Mouse (Mus musculus) CH12.LX (cell line): Measurements from ENCODE around the gene Slc2a5. TPM values are rescaled to one million over a fixed set of nuclear protein-coding genes. Genes with fewer than 3 reads are reported as not detected.

Experiments used
- DNase-seq: peaks from one replicate; pipeline ENCODE4 v3.0.0-alpha.2; 2013; ENCODE audit errors: extremely low read depth
- H3K27ac ChIP-seq: 2 replicates; pipeline ENCODE4 v1.5.1; 2012; ENCODE audit warnings: low read depth, mild to moderate bottlenecking, control low read depth, moderate library complexity; ENCODE audit not compliant: insufficient read depth
- H3K27me3 ChIP-seq: replicated peaks from 2 replicates; pipeline ENCODE3; 2012; ENCODE audit warnings: inconsistent platforms
- H3K36me3 ChIP-seq, 2 experiments: replicated peaks in 1 of 2; 2 replicates each; pipeline versions ENCODE3 to v1.6.1; 2012; ENCODE audit warnings: inconsistent platforms in 1 of 2, low read length in 1 of 2, mild to moderate bottlenecking in 1 of 2, mixed read lengths in 1 of 2, moderate library complexity in 1 of 2; ENCODE audit not compliant: control insufficient read depth in 1 of 2, insufficient read depth in 1 of 2
- H3K4me1 ChIP-seq, 2 experiments: 2 replicates each; pipeline ENCODE4 v1.6.1; 2012; ENCODE audit warnings: inconsistent platforms in 1 of 2, moderate library complexity in 1 of 2; ENCODE audit not compliant: insufficient read depth in 2 of 2, control insufficient read depth in 1 of 2
- H3K4me2 ChIP-seq: 2 replicates; pipeline ENCODE4 v1.6.1; 2012; ENCODE audit warnings: low read depth, mild to moderate bottlenecking, control low read depth; ENCODE audit not compliant: poor library complexity, insufficient read depth, severe bottlenecking
- H3K4me3 ChIP-seq, 3 experiments: fragments of 150-350 bp in 1 of 3; sonication (generic) in 1 of 3; replicated peaks in 1 of 3; 2 replicates each; pipeline versions ENCODE3 to v1.5.1; 2011 to 2012; ENCODE audit warnings: low read depth in 2 of 3, low read length in 2 of 3, mild to moderate bottlenecking in 2 of 3, moderate library complexity in 2 of 3, control low read depth in 1 of 3, improper control_type of control experiment in 1 of 3, inconsistent platforms in 1 of 3, mixed read lengths in 1 of 3; ENCODE audit not compliant: poor library complexity in 1 of 3
- H3K79me2 ChIP-seq: replicated peaks from 2 replicates; pipeline ENCODE4 v1.6.1; 2012; ENCODE audit warnings: mild to moderate bottlenecking, moderate library complexity; ENCODE audit not compliant: control insufficient read depth, poor library complexity, insufficient read depth, severe bottlenecking; ENCODE audit errors: extremely low read depth
- H3K9ac ChIP-seq: 2 replicates; pipeline ENCODE4 v1.6.1; 2012; ENCODE audit warnings: low read depth, mild to moderate bottlenecking, control low read depth, moderate library complexity; ENCODE audit not compliant: insufficient read depth
- H3K9me3 ChIP-seq: replicated peaks from 2 replicates; pipeline ENCODE3; 2012; ENCODE audit warnings: low read length, inconsistent platforms, mixed read lengths
- CHD2 ChIP-seq: IDR thresholded peaks from 2 replicates; pipeline ENCODE4 v1.6.1; 2011; ENCODE audit warnings: low read length, improper control_type of control experiment
- CTCF ChIP-seq, 2 experiments: IDR thresholded peaks in 1 of 2; conservative IDR thresholded peaks in 1 of 2; 2 replicates each; pipeline ENCODE4 v1.5.1; 2011 to 2012; ENCODE audit warnings: low read depth in 2 of 2, low read length in 2 of 2, improper control_type of control experiment in 1 of 2, inconsistent platforms in 1 of 2, mild to moderate bottlenecking in 1 of 2, moderate library complexity in 1 of 2
- E2F4 ChIP-seq: IDR thresholded peaks from 2 replicates; pipeline ENCODE4 v1.6.1; 2011; ENCODE audit warnings: low read depth, low read length, improper control_type of control experiment; ENCODE audit not compliant: insufficient replicate concordance
- ELF1 ChIP-seq: IDR thresholded peaks from 2 replicates; pipeline ENCODE4 v1.6.1; 2014; ENCODE audit warnings: low read depth, mild to moderate bottlenecking, inconsistent platforms, low read length, improper control_type of control experiment
- EP300 ChIP-seq: IDR thresholded peaks from 2 replicates; pipeline ENCODE4 v1.6.1; 2011; ENCODE audit warnings: low read length, improper control_type of control experiment
- ETS1 ChIP-seq: conservative IDR thresholded peaks from 2 replicates; pipeline ENCODE4 v1.6.1; 2012; ENCODE audit warnings: low read depth, mild to moderate bottlenecking, inconsistent platforms, low read length, improper control_type of control experiment, moderate library complexity
- JUN ChIP-seq: IDR thresholded peaks from 2 replicates; pipeline ENCODE4 v1.6.1; 2011; ENCODE audit warnings: low read depth, mild to moderate bottlenecking, low read length, improper control_type of control experiment, moderate library complexity; ENCODE audit not compliant: insufficient read depth
- KAT2A ChIP-seq: IDR thresholded peaks from 2 replicates; pipeline ENCODE4 v1.6.1; 2012; ENCODE audit warnings: low read length, improper control_type of control experiment, inconsistent platforms; ENCODE audit not compliant: insufficient replicate concordance
- MAFK ChIP-seq: IDR thresholded peaks from 2 replicates; pipeline ENCODE4 v1.6.1; 2011; ENCODE audit warnings: low read length, improper control_type of control experiment; ENCODE audit not compliant: insufficient replicate concordance
- MAX ChIP-seq: IDR thresholded peaks from 2 replicates; pipeline ENCODE4 v1.6.1; 2011; ENCODE audit warnings: low read length, improper control_type of control experiment
- MEF2A ChIP-seq: IDR thresholded peaks from 2 replicates; pipeline ENCODE4 v1.6.1; 2014; ENCODE audit warnings: low read depth, mild to moderate bottlenecking, inconsistent platforms, low read length, improper control_type of control experiment, borderline replicate concordance
- MXI1 ChIP-seq: IDR thresholded peaks from 2 replicates; pipeline ENCODE4 v1.6.1; 2011; ENCODE audit warnings: mild to moderate bottlenecking, low read depth, low read length, improper control_type of control experiment
- MYC ChIP-seq: IDR thresholded peaks from 2 replicates; pipeline ENCODE4 v1.6.1; 2011; ENCODE audit warnings: low read depth, mild to moderate bottlenecking, improper control_type of control experiment, low read length
- NELFE ChIP-seq: IDR thresholded peaks from 2 replicates; pipeline ENCODE4 v1.6.1; 2011; ENCODE audit warnings: low read depth, low read length, improper control_type of control experiment
- PAX5 ChIP-seq: IDR thresholded peaks from 2 replicates; pipeline ENCODE4 v1.6.1; 2012; ENCODE audit warnings: low read length, inconsistent platforms, mixed read lengths
- POLR2A ChIP-seq: IDR thresholded peaks from 2 replicates; pipeline ENCODE4 v1.6.1; 2011; ENCODE audit warnings: low read depth, mild to moderate bottlenecking, improper control_type of control experiment, low read length
- SMC3 ChIP-seq: IDR thresholded peaks from 2 replicates; pipeline ENCODE4 v1.6.1; 2011; ENCODE audit warnings: low read depth, low read length, improper control_type of control experiment
- TCF12 ChIP-seq: IDR thresholded peaks from 2 replicates; pipeline ENCODE4 v1.6.1; 2014; ENCODE audit warnings: low read depth, mild to moderate bottlenecking, inconsistent platforms, low read length, improper control_type of control experiment
- UBTF ChIP-seq: IDR thresholded peaks from 2 replicates; pipeline ENCODE4 v1.6.1; 2012; ENCODE audit warnings: low read depth, mild to moderate bottlenecking, inconsistent platforms, low read length, improper control_type of control experiment, moderate library complexity
- USF1 ChIP-seq: IDR thresholded peaks from 2 replicates; pipeline ENCODE4 v1.6.1; 2014; ENCODE audit warnings: low read depth, mild to moderate bottlenecking, inconsistent platforms, low read length, improper control_type of control experiment
- ZMIZ1 ChIP-seq: IDR thresholded peaks from 2 replicates; pipeline ENCODE4 v1.6.1; 2012; ENCODE audit warnings: low read depth, mild to moderate bottlenecking, inconsistent platforms, low read length, improper control_type of control experiment
- dilution Hi-C: fragments of 300-500 bp; cut with MboI; formaldehyde crosslinking; loops from 2 replicates; pipeline ENCODE4 v1.14.3; 2020; ENCODE audit warnings: low sequenced_read_pairs; ENCODE audit not compliant: extremely low pct_unique_long_range_greater_than_20kb, extremely low pct_ligation_motif_present
- in situ Hi-C: fragments of 300-500 bp; cut with MboI; formaldehyde crosslinking; loops from 3 replicates; pipeline ENCODE4 v1.14.3; 2019; ENCODE audit warnings: low sequenced_read_pairs, low pct_ligation_motif_present, low pct_unique_long_range_greater_than_20kb, mixed read lengths
- polyA plus RNA-seq: library from polyadenylated mRNA; unstranded; fragments of >175 nt; gene quantifications from 2 replicates; pipeline ENCODE4 v1.2.1, GENCODE M21; 2012; ENCODE audit warnings: low read depth; ENCODE audit not compliant: insufficient read length
- total RNA-seq, 2 experiments: library from RNA; depleted of rRNA; stranded (reverse); fragments of 300-350 nt in 1 of 2; fragments of >200 nt in 1 of 2; gene quantifications; 2 replicates each; pipeline ENCODE4 v1.2.3; 2012 to 2014

Gene Slc2a5
- total and polyA plus RNA-seq, 3 experiments = 0.81 to 1.5 (median 1.4) TPM

- H3K4me3 ChIP-seq = no peak overlapping the region
- no peak overlapping the region for H3K9ac ChIP-seq
- no peaks in the 10 kb centered on the region for H3K36me3 ChIP-seq
- dilution Hi-C loops = no loop called here
- no peaks in the 10 kb centered on the region for H3K27me3 ChIP-seq
- H3K79me2 ChIP-seq = no peaks in the 10 kb centered on the region
- H3K9me3 ChIP-seq = no peaks in the 10 kb centered on the region
- TF ChIP-seq ZMIZ1 = no peak
- TF ChIP-seq NELFE = no peak
- TF ChIP-seq ETS1 = no peak
- no peak for TF ChIP-seq MAFK
- no peak for TF ChIP-seq JUN
- no peak for TF ChIP-seq CTCF (conservative IDR thresholded peaks at IDR 0.05 in 1 of 2, IDR thresholded peaks at IDR 0.05 in 1 of 2; ENCODE audit: low read depth in 2 of 2, low read length in 2 of 2)
- no peak for TF ChIP-seq TCF12
- no peak for TF ChIP-seq MEF2A
- no peak for TF ChIP-seq MAX
- TF ChIP-seq SMC3 = no peak
- TF ChIP-seq CHD2 = no peak
- no peak for TF ChIP-seq PAX5
- TF ChIP-seq KAT2A = no peak
- TF ChIP-seq, all 38 proteins: peak for 0
- no peak overlapping the region for H3K27ac ChIP-seq
- in situ Hi-C loops = no loop called here
- no peak overlapping the region for H3K4me2 ChIP-seq
- no peak for DNase-seq
- H3K4me1 ChIP-seq = peaks cover 0 to 4% of the 10 kb centered on the region in 2 experiments; a peak in 2 of 4 replicates
Measured at GRCm38 (mm10) chr4:150109636-150110035, 9.4 kb upstream of the Slc2a5 start.

DNA sequence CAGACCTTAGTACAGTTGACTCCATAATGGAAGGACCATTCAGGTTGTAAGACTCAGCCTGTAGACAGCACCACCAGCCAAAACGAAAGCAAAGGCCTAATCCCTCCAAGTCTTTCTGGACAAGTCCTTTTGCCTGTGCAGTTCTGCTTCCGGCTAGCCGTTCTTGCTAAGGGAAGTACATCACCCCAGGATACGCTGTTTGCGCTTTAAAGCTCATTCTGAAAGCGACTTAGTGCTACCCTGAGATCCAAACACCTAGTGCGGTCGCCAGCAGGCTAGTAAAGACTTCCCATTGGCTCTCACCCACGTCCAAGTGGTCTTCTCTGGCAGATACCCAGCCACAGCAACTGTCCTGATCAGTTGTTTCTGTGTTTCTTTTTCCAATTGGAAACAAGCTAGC is 8.7 kb upstream of the Slc2a5 start:
- Histone ChIP-seq H3K9ac (no peak overlapping the region), H3K4me3 (no peak overlapping the region), H3K27me3 (no peaks in the 10 kb centered on the region), H3K4me1 (peaks cover 0 to 4% of the 10 kb centered on the region in 2 experiments; a peak in 2 of 4 replicates), H3K79me2 (no peaks in the 10 kb centered on the region), H3K27ac (no peak overlapping the region), H3K36me3 (no peaks in the 10 kb centered on the region), H3K4me2 (no peak overlapping the region), H3K9me3 (no peaks in the 10 kb centered on the region)
- in situ Hi-C loops = no loop called here
- DNase-seq = no peak
- TF ChIP-seq UBTF = no peak
- no peak for TF ChIP-seq ELF1
- no peak for TF ChIP-seq POLR2A
- no peak for TF ChIP-seq EP300
- no peak for TF ChIP-seq KAT2A
- TF ChIP-seq E2F4 = no peak
- TF ChIP-seq TCF12 = no peak
- no peak for TF ChIP-seq ETS1
- TF ChIP-seq MXI1 = no peak
- TF ChIP-seq MYC = no peak
- no peak for TF ChIP-seq MAX
- TF ChIP-seq USF1 = no peak
- dilution Hi-C loops = no loop called here
